Mouse (Mus musculus) G1E (cell line): Measurements from ENCODE around the gene Skiv2l. TPM values are rescaled to one million over a fixed set of nuclear protein-coding genes. Genes with fewer than 3 reads are reported as not detected.

ENCODE experiments used
- ATAC-seq: 2 replicates; pipeline ENCODE4 v1.8.0; 2016; ENCODE audit warnings: mild to moderate bottlenecking; ENCODE audit not compliant: insufficient number of reproducible peaks, poor library complexity, low FRiP score, severe bottlenecking; ENCODE audit errors: extremely low read depth
- DNase-seq: peaks from one replicate; pipeline ENCODE4 v3.0.0; 2012; ENCODE audit warnings: low spot score
- H3K27me3 ChIP-seq: 2 replicates; pipeline ENCODE4 v1.6.1; 2012; ENCODE audit warnings: mild to moderate bottlenecking, low read length, inconsistent platforms; ENCODE audit not compliant: insufficient read depth
- H3K36me3 ChIP-seq: replicated peaks from 2 replicates; pipeline ENCODE3; 2012; ENCODE audit warnings: mild to moderate bottlenecking, inconsistent platforms
- H3K4me1 ChIP-seq: 2 replicates; pipeline ENCODE4 v1.6.1; 2012; ENCODE audit warnings: low read depth, low read length, inconsistent platforms, mixed read lengths; ENCODE audit not compliant: insufficient read depth
- H3K4me3 ChIP-seq: 2 replicates; pipeline ENCODE4 v1.5.1; 2012; ENCODE audit warnings: low read depth, mild to moderate bottlenecking, inconsistent platforms, low read length, moderate library complexity, mixed read lengths
- H3K9me3 ChIP-seq: replicated peaks from 2 replicates; pipeline ENCODE4 v1.6.1; 2012; ENCODE audit warnings: inconsistent platforms
- CTCF ChIP-seq: IDR thresholded peaks from 2 replicates; pipeline ENCODE4 v1.5.1; 2012; ENCODE audit warnings: low read depth, low read length, inconsistent platforms, mixed read lengths
- GATA1 ChIP-seq: IDR thresholded peaks from 2 replicates; pipeline ENCODE4 v1.6.1; 2012; ENCODE audit warnings: borderline replicate concordance, low read length, inconsistent platforms, mixed read lengths
- GATA2 ChIP-seq: IDR thresholded peaks from 2 replicates; pipeline ENCODE4 v1.6.1; 2012; ENCODE audit warnings: low read depth, low read length, inconsistent platforms, borderline replicate concordance
- POLR2AphosphoS5 ChIP-seq: IDR thresholded peaks from 2 replicates; pipeline ENCODE4 v1.6.1; 2012; ENCODE audit warnings: low read depth, low read length, inconsistent platforms; ENCODE audit not compliant: insufficient replicate concordance
- TAL1 ChIP-seq: conservative IDR thresholded peaks from 2 replicates; pipeline ENCODE4 v1.6.1; 2012; ENCODE audit warnings: low read depth, low read length, inconsistent platforms, mixed read lengths
- polyA plus RNA-seq: library from polyadenylated mRNA; stranded (reverse); fragments of >175 nt; gene quantifications from 2 replicates; pipeline ENCODE4 v1.2.3, GENCODE M21; 2012
- total RNA-seq, 2 experiments: library from RNA; stranded (forward) in 1 of 2; stranded (reverse) in 1 of 2; fragments of 200-1000 nt in 1 of 2; fragments of >200 nt in 1 of 2; fragmentation: Nextera tagmentation in 1 of 2; gene quantifications; 2 replicates each; pipeline ENCODE4 v1.2.3; 2014 to 2017

Gene Skiv2l
- total and polyA plus RNA-seq, 3 experiments, result 37.9 to 54.7 (median 45.3) TPM

- no peak for ATAC-seq
- no peaks in the 10 kb centered on the region for H3K36me3 ChIP-seq
- H3K4me3 ChIP-seq, result no peak overlapping the region
- no peaks in the 10 kb centered on the region; the same call in 1 of the 2 replicates for H3K27me3 ChIP-seq
- no peaks in the 10 kb centered on the region for H3K9me3 ChIP-seq
- H3K4me1 ChIP-seq, result no peaks in the 10 kb centered on the region
- TF ChIP-seq GATA2 (no peak), TAL1 (no peak), GATA1 (no peak), CTCF (no peak), POLR2AphosphoS5 (no peak)
- DNase-seq, result no peak
These were observed 55.0 kb downstream of the Skiv2l start for GRCm38 (mm10) chr17:34795016-34795415.

Other genes starting within 250 kb of the Skiv2l start
Only the 20 nearest of the 37 such genes appear.
- gene C4b, start 106.3 kb downstream of the Skiv2l start, total RNA-seq (2014; fragmentation: Nextera tagmentation), result not detected in 2 replicates
- gene C4b, start 106.3 kb downstream of the Skiv2l start, total RNA-seq (2017), result 0.33 TPM in 1 of 2 replicates, not detected in the other
- gene C4b, start 106.3 kb downstream of the Skiv2l start, polyA plus RNA-seq, result not detected in 2 replicates
- gene Cyp21a1, start 45.6 kb downstream of the Skiv2l start, total RNA-seq (2014; fragmentation: Nextera tagmentation), result not detected in 2 replicates
- gene Cyp21a1, start 45.6 kb downstream of the Skiv2l start, total RNA-seq (2017), result not detected in 2 replicates
- gene Cyp21a1, start 45.6 kb downstream of the Skiv2l start, polyA plus RNA-seq, result not detected in 2 replicates
- 16.6 and 33.4 TPM in 2 replicates for gene Stk19, start 13.3 kb downstream of the Skiv2l start, total RNA-seq (2014; fragmentation: Nextera tagmentation)
- gene Stk19, start 13.3 kb downstream of the Skiv2l start, total RNA-seq (2017), result 19.6 and 23.1 TPM in 2 replicates
- gene Stk19, start 13.3 kb downstream of the Skiv2l start, polyA plus RNA-seq, result 47.6 and 50.2 TPM in 2 replicates
- 25.4 and 27.7 TPM in 2 replicates for gene Dxo, start 13.2 kb downstream of the Skiv2l start, total RNA-seq (2014; fragmentation: Nextera tagmentation)
- gene Dxo, start 13.2 kb downstream of the Skiv2l start, total RNA-seq (2017), result 18.2 and 22.7 TPM in 2 replicates
- 58.7 and 70.5 TPM in 2 replicates for gene Dxo, start 13.2 kb downstream of the Skiv2l start, polyA plus RNA-seq
- gene Nelfe, start 181 bp upstream of the Skiv2l start, total RNA-seq (2014; fragmentation: Nextera tagmentation), result 66.0 and 86.9 TPM in 2 replicates
- gene Nelfe, start 181 bp upstream of the Skiv2l start, total RNA-seq (2017), result 36.9 and 40.4 TPM in 2 replicates
- gene Nelfe, start 181 bp upstream of the Skiv2l start, polyA plus RNA-seq, result 278 and 284 TPM in 2 replicates
- gene Cfb, start 12.3 kb upstream of the Skiv2l start, total RNA-seq (2014; fragmentation: Nextera tagmentation), result not detected in 2 replicates
- not detected in 2 replicates for gene Cfb, start 12.3 kb upstream of the Skiv2l start, total RNA-seq (2017)
- gene Cfb, start 12.3 kb upstream of the Skiv2l start, polyA plus RNA-seq, result not detected in 2 replicates
- gene Zbtb12, start 29.3 kb upstream of the Skiv2l start, total RNA-seq (2014; fragmentation: Nextera tagmentation), result 5.4 and 6.1 TPM in 2 replicates
- 3.1 and 4.4 TPM in 2 replicates for gene Zbtb12, start 29.3 kb upstream of the Skiv2l start, total RNA-seq (2017)
- gene Zbtb12, start 29.3 kb upstream of the Skiv2l start, polyA plus RNA-seq, result 20.4 and 22.7 TPM in 2 replicates
- gene Gm20547, start 31.8 kb upstream of the Skiv2l start, total RNA-seq (2014; fragmentation: Nextera tagmentation), result not detected in 2 replicates
- not detected in 2 replicates for gene Gm20547, start 31.8 kb upstream of the Skiv2l start, total RNA-seq (2017)
- not detected in 2 replicates for gene Gm20547, start 31.8 kb upstream of the Skiv2l start, polyA plus RNA-seq
- 22.2 and 25.9 TPM in 2 replicates for gene C2, start 48.1 kb upstream of the Skiv2l start, total RNA-seq (2014; fragmentation: Nextera tagmentation)
- gene C2, start 48.1 kb upstream of the Skiv2l start, total RNA-seq (2017), result 1.4 and 2.5 TPM in 2 replicates
- 1.2 and 2.3 TPM in 2 replicates for gene C2, start 48.1 kb upstream of the Skiv2l start, polyA plus RNA-seq
- gene Ehmt2, start 48.3 kb upstream of the Skiv2l start, total RNA-seq (2014; fragmentation: Nextera tagmentation), result 123 and 126 TPM in 2 replicates
- gene Ehmt2, start 48.3 kb upstream of the Skiv2l start, total RNA-seq (2017), result 94.4 and 108 TPM in 2 replicates
- 346 and 451 TPM in 2 replicates for gene Ehmt2, start 48.3 kb upstream of the Skiv2l start, polyA plus RNA-seq
- gene Slc44a4, start 64.3 kb upstream of the Skiv2l start, total RNA-seq (2014; fragmentation: Nextera tagmentation), result not detected in 2 replicates
- 0.06 TPM in 1 of 2 replicates, not detected in the other for gene Slc44a4, start 64.3 kb upstream of the Skiv2l start, total RNA-seq (2017)
- gene Slc44a4, start 64.3 kb upstream of the Skiv2l start, polyA plus RNA-seq, result not detected in 2 replicates
- 11.6 and 12.6 TPM in 2 replicates for gene Neu1, start 81.0 kb upstream of the Skiv2l start, total RNA-seq (2014; fragmentation: Nextera tagmentation)
- 17.2 and 19.7 TPM in 2 replicates for gene Neu1, start 81.0 kb upstream of the Skiv2l start, total RNA-seq (2017)
- gene Neu1, start 81.0 kb upstream of the Skiv2l start, polyA plus RNA-seq, result 9.2 and 12.0 TPM in 2 replicates
- 0.24 TPM in 1 of 2 replicates, not detected in the other for gene Hspa1b, start 109.0 kb upstream of the Skiv2l start, total RNA-seq (2014; fragmentation: Nextera tagmentation)
- 0.11 and 0.35 TPM in 2 replicates for gene Hspa1b, start 109.0 kb upstream of the Skiv2l start, total RNA-seq (2017)
- gene Hspa1b, start 109.0 kb upstream of the Skiv2l start, polyA plus RNA-seq, result 0.93 and 0.94 TPM in 2 replicates
- gene Gm20481, start 119.7 kb upstream of the Skiv2l start, total RNA-seq (2014; fragmentation: Nextera tagmentation), result not detected in 2 replicates
- gene Gm20481, start 119.7 kb upstream of the Skiv2l start, total RNA-seq (2017), result 0.44 TPM in 1 of 2 replicates, not detected in the other
- not detected in 2 replicates for gene Gm20481, start 119.7 kb upstream of the Skiv2l start, polyA plus RNA-seq
- gene Hspa1a, start 121.9 kb upstream of the Skiv2l start, total RNA-seq (2014; fragmentation: Nextera tagmentation), result not detected in 2 replicates
- 0.06 TPM in 1 of 2 replicates, not detected in the other for gene Hspa1a, start 121.9 kb upstream of the Skiv2l start, total RNA-seq (2017)
- gene Hspa1a, start 121.9 kb upstream of the Skiv2l start, polyA plus RNA-seq, result 0.18 and 0.22 TPM in 2 replicates
- not detected in 2 replicates for gene Hspa1l, start 122.5 kb upstream of the Skiv2l start, total RNA-seq (2014; fragmentation: Nextera tagmentation)
- 0.05 and 0.12 TPM in 2 replicates for gene Hspa1l, start 122.5 kb upstream of the Skiv2l start, total RNA-seq (2017)
- gene Hspa1l, start 122.5 kb upstream of the Skiv2l start, polyA plus RNA-seq, result not detected in 2 replicates
- 195 and 218 TPM in 2 replicates for gene Lsm2, start 131.7 kb upstream of the Skiv2l start, total RNA-seq (2014; fragmentation: Nextera tagmentation)
- 65.8 and 71.9 TPM in 2 replicates for gene Lsm2, start 131.7 kb upstream of the Skiv2l start, total RNA-seq (2017)
- gene Lsm2, start 131.7 kb upstream of the Skiv2l start, polyA plus RNA-seq, result 239 and 263 TPM in 2 replicates
- gene Vars, start 150.8 kb upstream of the Skiv2l start, total RNA-seq (2014; fragmentation: Nextera tagmentation), result 262 and 289 TPM in 2 replicates
- 99.3 and 130 TPM in 2 replicates for gene Vars, start 150.8 kb upstream of the Skiv2l start, total RNA-seq (2017)
- gene Vars, start 150.8 kb upstream of the Skiv2l start, polyA plus RNA-seq, result 1,339 and 1,437 TPM in 2 replicates
- 0.53 and 0.60 TPM in 2 replicates for gene Vwa7, start 166.4 kb upstream of the Skiv2l start, total RNA-seq (2014; fragmentation: Nextera tagmentation)
- 3.5 TPM in 2 replicates for gene Vwa7, start 166.4 kb upstream of the Skiv2l start, total RNA-seq (2017)
- 1.5 TPM in 2 replicates for gene Vwa7, start 166.4 kb upstream of the Skiv2l start, polyA plus RNA-seq
- gene Sapcd1, start 177.8 kb upstream of the Skiv2l start, total RNA-seq (2014; fragmentation: Nextera tagmentation), result 35.3 and 35.5 TPM in 2 replicates
- gene Sapcd1, start 177.8 kb upstream of the Skiv2l start, total RNA-seq (2017), result 156 and 206 TPM in 2 replicates
- gene Sapcd1, start 177.8 kb upstream of the Skiv2l start, polyA plus RNA-seq, result 90.0 and 101 TPM in 2 replicates